Mouse (Mus musculus): ENCODE data around the gene Iqgap2. TPM values are rescaled to one million over a fixed set of nuclear protein-coding genes. Genes with fewer than 3 reads are reported as not detected.

The Iqgap2 gene
- polyA plus RNA-seq, 1 experiment = 15.5 TPM

DNA sequence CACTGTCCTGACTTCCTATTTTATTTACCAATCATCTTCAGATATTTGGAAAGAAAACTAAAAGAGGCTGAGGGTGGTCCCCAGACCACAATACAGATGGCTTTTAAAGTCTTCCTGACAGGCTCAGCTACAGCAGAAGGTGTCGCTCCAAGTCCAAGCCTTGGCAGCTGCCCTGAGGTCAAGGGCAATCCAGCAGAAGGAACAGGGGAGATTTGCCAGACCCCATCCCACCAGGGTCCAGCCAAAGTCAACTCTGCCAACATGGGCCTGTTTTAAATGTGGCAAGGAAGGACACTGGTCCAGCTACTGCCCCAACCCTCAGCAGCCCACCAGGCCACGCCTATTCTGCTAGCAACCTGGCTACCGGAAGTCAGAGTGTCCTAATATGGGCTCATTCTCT is 241.8 kb downstream of the Iqgap2 start:
- Histone ChIP-seq H3K27ac (ENCODE audit: control insufficient read depth, insufficient read depth, low read depth, low read length, poor library complexity) (no peak overlapping the region), H3K4me3 (replicated peaks; ENCODE audit: control insufficient read depth, low read depth, low read length) (no peak overlapping the region), H3K4me1 (ENCODE audit: control insufficient read depth, insufficient read depth, low read length) (no peaks in the 10 kb centered on the region)
- 84% methylated on average over 3 of the region's 3 CpGs for WGBS
- no peak for TF ChIP-seq CTCF (IDR thresholded peaks at IDR 0.05; ENCODE audit: control insufficient read depth, insufficient read depth, low read length)
- no peak for TF ChIP-seq POLR2A (IDR thresholded peaks at IDR 0.05; ENCODE audit: borderline replicate concordance, control insufficient read depth, low read depth, low read length)

DNA sequence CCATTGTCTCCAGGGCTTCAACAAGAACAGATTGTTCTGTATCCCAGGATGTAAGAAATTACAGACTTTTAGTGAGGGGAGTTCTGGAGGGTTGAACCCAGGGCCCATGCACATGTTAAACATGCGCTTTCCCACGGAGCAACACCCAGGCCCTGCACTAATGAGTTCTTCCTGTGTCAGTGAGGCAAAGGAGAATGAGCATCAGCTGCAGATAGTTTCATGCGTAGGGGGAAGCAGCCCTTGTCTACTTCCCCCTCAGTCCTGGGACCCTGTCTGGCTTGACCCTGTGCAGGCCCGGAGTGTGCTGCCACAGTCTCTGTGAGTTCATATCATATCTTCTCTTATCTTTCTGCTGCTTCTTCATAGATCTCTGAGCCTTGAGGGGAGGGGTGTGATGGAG is 244.5 kb downstream of the Iqgap2 start:
- H3K4me3 ChIP-seq (replicated peaks; ENCODE audit: control insufficient read depth, low read depth, low read length) = no peak overlapping the region
- H3K4me1 ChIP-seq (ENCODE audit: control insufficient read depth, insufficient read depth, low read length) = no peaks in the 10 kb centered on the region
- WGBS = 77% methylated on average over 4 of the region's 4 CpGs
- TF ChIP-seq CTCF (IDR thresholded peaks at IDR 0.05; ENCODE audit: control insufficient read depth, insufficient read depth, low read length) = no peak
- no peak for TF ChIP-seq POLR2A (IDR thresholded peaks at IDR 0.05; ENCODE audit: borderline replicate concordance, control insufficient read depth, low read depth, low read length)
- no peak overlapping the region for H3K27ac ChIP-seq (ENCODE audit: control insufficient read depth, insufficient read depth, low read depth, low read length, poor library complexity)

DNA sequence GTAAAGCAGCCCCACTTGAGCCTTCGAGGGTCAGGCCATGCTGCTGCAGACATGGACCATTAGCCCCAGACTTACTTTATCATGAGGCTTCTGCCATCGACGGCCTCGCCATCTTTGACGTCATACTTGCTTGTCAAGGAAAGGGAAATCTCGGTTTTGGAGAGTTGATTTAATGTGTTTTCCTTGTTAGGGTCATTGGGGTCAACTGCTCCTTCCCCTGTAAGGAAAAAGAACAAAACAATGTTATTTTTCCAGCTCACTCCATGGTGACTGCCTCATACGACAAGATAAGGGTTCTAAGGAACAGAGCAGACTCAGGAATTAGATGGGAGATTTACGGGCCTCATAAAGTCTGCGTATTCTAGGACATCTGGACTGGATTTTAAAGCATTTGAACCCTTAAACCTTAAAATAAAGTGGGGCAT is 245.0 kb downstream of the Iqgap2 start:
- Histone ChIP-seq H3K27ac (ENCODE audit: control insufficient read depth, insufficient read depth, low read depth, low read length, poor library complexity) (no peak overlapping the region), H3K4me3 (replicated peaks; ENCODE audit: control insufficient read depth, low read depth, low read length) (no peak overlapping the region), H3K4me1 (ENCODE audit: control insufficient read depth, insufficient read depth, low read length) (no peaks in the 10 kb centered on the region)
- WGBS = 86% methylated on average over 9 of the region's 9 CpGs
- no peak for TF ChIP-seq CTCF (IDR thresholded peaks at IDR 0.05; ENCODE audit: control insufficient read depth, insufficient read depth, low read length)
- TF ChIP-seq POLR2A (IDR thresholded peaks at IDR 0.05; ENCODE audit: borderline replicate concordance, control insufficient read depth, low read depth, low read length) = no peak

DNA sequence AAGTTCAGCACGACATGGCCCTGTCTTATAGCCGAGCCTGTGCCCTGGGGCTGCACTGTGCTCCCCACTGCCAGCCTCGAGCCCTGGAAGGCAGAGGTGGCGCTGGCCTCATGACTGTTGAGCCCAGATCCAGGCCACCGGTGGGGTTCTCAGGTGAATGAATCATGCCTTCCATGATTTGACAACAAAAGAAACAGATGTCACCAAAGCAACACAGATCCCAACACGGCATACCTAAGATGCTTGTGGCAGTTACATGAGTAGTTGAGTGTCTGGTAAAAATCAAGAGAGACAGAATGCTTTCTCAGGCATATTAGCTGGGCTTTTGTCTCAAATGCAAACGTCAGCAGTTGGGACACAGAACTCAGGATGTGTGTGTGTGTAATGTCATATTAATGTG is 248.0 kb downstream of the Iqgap2 start:
- TF ChIP-seq CTCF (IDR thresholded peaks at IDR 0.05; ENCODE audit: control insufficient read depth, insufficient read depth, low read length) = no peak
- H3K4me3 ChIP-seq (replicated peaks; ENCODE audit: control insufficient read depth, low read depth, low read length) = no peak overlapping the region
- no peak overlapping the region for H3K27ac ChIP-seq (ENCODE audit: control insufficient read depth, insufficient read depth, low read depth, low read length, poor library complexity)
- 93% methylated on average over 7 of the region's 7 CpGs for WGBS
- no peaks in the 10 kb centered on the region; the same call in 1 of the 2 replicates for H3K4me1 ChIP-seq (ENCODE audit: control insufficient read depth, insufficient read depth, low read length)

DNA sequence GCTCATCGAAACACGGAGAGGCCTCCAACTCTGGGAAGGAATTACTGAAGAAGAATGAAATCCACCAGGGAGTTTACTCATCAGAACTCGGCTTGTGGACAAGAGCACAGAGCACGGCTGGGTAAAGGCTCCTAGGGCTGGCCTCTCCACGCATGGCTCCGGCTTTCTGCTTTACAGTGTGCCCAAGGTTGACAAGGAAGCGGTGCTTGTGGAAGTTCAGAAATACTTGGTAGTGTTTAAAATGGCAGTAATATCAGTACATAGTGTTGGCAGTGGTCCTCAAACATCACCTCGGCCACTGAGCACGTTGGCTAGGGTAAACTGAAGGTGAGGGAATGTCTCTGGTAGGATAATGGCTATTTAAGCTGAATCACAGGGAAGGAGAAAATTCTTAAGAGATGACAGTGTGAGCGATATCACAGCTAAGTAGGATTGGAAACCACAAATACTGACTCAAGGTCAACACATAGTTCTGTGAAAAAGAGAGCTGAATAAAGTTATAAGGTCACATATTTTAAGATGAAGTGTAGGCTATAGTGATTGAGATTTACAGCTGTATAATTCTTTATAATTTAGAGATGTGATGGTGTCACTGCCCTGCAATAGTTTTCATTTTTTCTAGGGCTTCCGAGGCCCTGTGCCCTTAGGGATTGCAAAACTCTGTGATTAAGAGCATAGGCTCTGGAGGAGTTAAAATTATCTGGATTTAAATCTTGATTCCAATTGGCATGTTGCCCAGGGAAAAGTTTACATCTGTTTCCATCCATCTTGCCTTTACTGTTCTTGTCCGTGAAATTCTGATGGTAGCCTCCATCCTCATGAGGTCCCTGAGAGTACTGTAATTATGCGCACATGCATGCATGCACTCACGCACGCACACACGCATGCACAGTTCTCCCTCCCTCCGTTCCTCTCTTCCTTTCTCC is 250.4 kb downstream of the Iqgap2 start:
- Histone ChIP-seq H3K27ac (ENCODE audit: control insufficient read depth, insufficient read depth, low read depth, low read length, poor library complexity) (no peak overlapping the region), H3K4me1 (ENCODE audit: control insufficient read depth, insufficient read depth, low read length) (no peaks in the 10 kb centered on the region; the same call in 1 of the 2 replicates), H3K4me3 (replicated peaks; ENCODE audit: control insufficient read depth, low read depth, low read length) (no peak overlapping the region)
- WGBS = 92% methylated on average over 17 of the region's 17 CpGs
- TF ChIP-seq CTCF (IDR thresholded peaks at IDR 0.05; ENCODE audit: control insufficient read depth, insufficient read depth, low read length) (no peak), POLR2A (IDR thresholded peaks at IDR 0.05; ENCODE audit: borderline replicate concordance, control insufficient read depth, low read depth, low read length) (no peak)

DNA sequence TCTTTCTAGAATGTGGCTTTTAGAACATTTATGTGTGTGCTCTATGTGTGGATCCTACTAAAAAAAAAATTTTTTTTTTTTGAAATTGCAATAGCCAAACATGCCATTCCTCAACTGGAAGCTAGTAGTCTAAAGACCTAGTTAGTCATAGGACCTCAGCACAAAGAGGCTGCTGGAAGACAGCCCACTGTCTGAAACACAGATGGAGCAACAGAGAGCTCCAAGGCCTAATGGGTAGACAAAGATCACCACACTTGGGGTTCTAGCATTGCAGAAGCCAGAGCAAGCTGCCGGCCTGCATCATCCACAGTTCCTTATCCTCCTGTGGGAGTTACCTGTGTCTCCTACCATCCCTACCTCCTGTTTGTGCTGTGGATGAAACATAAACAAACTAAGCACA is 251.3 kb downstream of the Iqgap2 start:
- WGBS = 92% methylated on average over 1 of the region's 1 CpGs
- H3K4me1 ChIP-seq (ENCODE audit: control insufficient read depth, insufficient read depth, low read length) = no peaks in the 10 kb centered on the region; the same call in 1 of the 2 replicates

DNA sequence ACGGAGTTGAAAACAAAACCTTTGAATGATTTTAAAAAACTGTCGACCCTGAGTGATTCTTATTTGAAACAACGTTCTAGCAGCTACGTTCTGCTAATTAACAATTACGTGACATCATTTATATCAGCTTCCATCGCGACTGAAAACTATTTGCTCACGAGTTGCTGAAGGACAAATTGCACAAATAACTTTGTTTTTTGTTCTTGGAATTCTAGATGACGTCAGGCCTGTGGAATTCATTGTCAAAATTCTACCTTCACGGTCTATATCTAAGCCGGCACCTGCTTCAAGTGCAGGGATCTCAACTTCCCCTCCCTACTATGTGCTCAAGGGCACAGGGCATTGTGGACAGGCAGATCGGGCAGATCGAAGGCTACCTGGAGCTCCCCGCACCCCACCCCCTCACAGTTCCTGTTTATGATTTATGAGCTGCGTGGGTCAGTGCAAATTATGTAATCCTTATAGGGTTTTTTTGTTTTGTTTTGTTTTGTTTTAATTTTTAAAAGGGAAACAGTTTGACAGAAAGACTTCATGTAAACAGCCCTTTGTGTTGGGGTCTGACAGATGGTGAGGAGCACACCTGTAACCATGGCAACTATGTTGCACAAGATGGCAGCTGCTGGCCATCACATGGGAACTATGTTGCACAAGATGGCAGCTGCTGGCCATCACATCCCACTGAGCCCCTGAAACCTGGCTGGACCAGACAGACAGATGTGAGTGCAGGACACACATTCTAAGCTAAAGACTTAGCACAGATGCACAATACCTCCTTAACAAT is 252.2 kb downstream of the Iqgap2 start:
- H3K27ac ChIP-seq (ENCODE audit: control insufficient read depth, insufficient read depth, low read depth, low read length, poor library complexity) = no peak overlapping the region
- no peaks in the 10 kb centered on the region; the same call in 1 of the 2 replicates for H3K4me1 ChIP-seq (ENCODE audit: control insufficient read depth, insufficient read depth, low read length)
- no peak overlapping the region for H3K4me3 ChIP-seq (replicated peaks; ENCODE audit: control insufficient read depth, low read depth, low read length)
- 72% methylated on average over 15 of the region's 15 CpGs for WGBS
- no peak for TF ChIP-seq POLR2A (IDR thresholded peaks at IDR 0.05; ENCODE audit: borderline replicate concordance, control insufficient read depth, low read depth, low read length)
- no peak for TF ChIP-seq CTCF (IDR thresholded peaks at IDR 0.05; ENCODE audit: control insufficient read depth, insufficient read depth, low read length)

More for the DNA sequence above, 251.3 kb downstream of the Iqgap2 start:
- H3K27ac ChIP-seq (ENCODE audit: control insufficient read depth, insufficient read depth, low read depth, low read length, poor library complexity) = no peak overlapping the region
- H3K4me3 ChIP-seq (replicated peaks; ENCODE audit: control insufficient read depth, low read depth, low read length) = no peak overlapping the region
- TF ChIP-seq CTCF (IDR thresholded peaks at IDR 0.05; ENCODE audit: control insufficient read depth, insufficient read depth, low read length) (no peak), POLR2A (IDR thresholded peaks at IDR 0.05; ENCODE audit: borderline replicate concordance, control insufficient read depth, low read depth, low read length) (no peak)

DNA sequence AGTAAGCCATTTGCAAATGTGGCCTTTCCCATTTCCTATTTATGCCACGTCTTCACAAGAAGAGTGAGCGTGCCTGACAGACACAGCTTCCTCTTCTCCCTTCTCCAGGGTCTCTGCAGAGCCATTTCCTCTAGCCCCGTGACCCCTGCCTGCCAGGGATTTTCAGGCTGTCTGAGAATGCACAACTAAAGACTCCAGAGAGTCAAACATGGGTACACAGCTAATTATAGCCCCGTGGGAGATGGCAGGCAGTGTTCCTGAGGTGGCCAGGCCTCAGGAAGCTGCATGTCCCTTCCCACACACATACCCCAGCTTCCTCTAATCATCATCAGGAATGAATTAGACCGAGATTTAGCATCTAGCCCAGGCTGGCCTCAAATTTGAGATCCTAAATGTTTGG is 252.8 kb downstream of the Iqgap2 start:
- no peaks in the 10 kb centered on the region; the same call in 1 of the 2 replicates for H3K4me1 ChIP-seq (ENCODE audit: control insufficient read depth, insufficient read depth, low read length)

More for the DNA sequence above, 252.8 kb downstream of the Iqgap2 start:
- 30% methylated on average over 5 of the region's 5 CpGs for WGBS
- TF ChIP-seq POLR2A (IDR thresholded peaks at IDR 0.05; ENCODE audit: borderline replicate concordance, control insufficient read depth, low read depth, low read length) (no peak), CTCF (IDR thresholded peaks at IDR 0.05; ENCODE audit: control insufficient read depth, insufficient read depth, low read length) (no peak)
- Histone ChIP-seq H3K27ac (ENCODE audit: control insufficient read depth, insufficient read depth, low read depth, low read length, poor library complexity) (no peak overlapping the region), H3K4me3 (replicated peaks; ENCODE audit: control insufficient read depth, low read depth, low read length) (no peak overlapping the region)

Measured in bone marrow, adult 2 months (tissue).